Mouse (Mus musculus) monocyte, adult 59 days (primary cell): ENCODE results near the gene Ccna2. TPM values are rescaled to one million over a fixed set of nuclear protein-coding genes. Genes with fewer than 3 reads are reported as not detected.

Source experiments
- total RNA-seq, 2 experiments: library from RNA; stranded (reverse); gene quantifications; one replicate each; pipeline ENCODE4 v1.2.4; 2023

Gene Ccna2
- total RNA-seq, result 1 to 10 TPM; 1.5 to 1.9 TPM

GRCm38 (mm10) chr3:36571827-36572378 lies at the start of gene Ccna2:
Gene Ccna2 (minus strand): TSS chr3:36572150.

DNA sequence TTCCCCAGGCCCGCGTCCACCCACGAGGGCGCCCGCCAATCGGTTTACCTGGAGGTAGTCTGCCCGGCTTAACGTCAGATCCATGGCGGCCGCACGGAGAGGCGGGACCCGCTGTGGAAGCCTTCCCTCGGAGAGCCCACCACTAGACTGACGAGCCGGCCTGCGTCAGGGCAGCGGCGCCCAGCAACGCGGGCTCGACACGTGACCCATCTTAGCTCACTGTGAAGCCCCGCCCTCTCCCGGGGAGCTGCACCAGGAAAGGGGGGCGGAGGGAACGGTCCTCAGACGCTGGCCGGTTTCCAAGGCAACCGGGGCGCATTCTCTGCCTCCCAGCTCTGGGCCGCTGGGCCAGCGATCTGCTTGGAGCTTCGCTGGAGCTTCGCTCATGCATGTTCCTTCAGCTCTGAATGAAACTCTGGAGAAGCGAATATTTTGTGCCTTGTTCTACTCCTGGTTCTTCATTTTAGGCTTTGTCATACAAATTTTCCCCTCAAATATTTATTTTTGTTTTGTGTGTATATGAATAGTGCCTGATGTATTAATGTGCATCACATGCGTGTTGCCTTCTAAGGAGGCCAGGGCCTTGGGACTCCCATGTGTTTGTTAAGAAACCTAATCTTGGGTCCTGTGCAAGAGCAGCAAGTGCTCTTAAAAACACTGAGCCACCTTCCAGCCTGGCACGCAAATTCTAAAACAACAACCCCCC lies 41.4 kb upstream of the Ccna2 start, which contains the start of gene Bbs7:
Bbs7 (minus strand) TSS at position 276 of the 706 bp plus-strand sequence.

GRCm38 (mm10) chr3:36552406-36553047 lies 19.4 kb downstream of the Ccna2 start, which contains the start of gene Exosc9:
Gene Exosc9 (plus strand): TSS chr3:36552606.

DNA sequence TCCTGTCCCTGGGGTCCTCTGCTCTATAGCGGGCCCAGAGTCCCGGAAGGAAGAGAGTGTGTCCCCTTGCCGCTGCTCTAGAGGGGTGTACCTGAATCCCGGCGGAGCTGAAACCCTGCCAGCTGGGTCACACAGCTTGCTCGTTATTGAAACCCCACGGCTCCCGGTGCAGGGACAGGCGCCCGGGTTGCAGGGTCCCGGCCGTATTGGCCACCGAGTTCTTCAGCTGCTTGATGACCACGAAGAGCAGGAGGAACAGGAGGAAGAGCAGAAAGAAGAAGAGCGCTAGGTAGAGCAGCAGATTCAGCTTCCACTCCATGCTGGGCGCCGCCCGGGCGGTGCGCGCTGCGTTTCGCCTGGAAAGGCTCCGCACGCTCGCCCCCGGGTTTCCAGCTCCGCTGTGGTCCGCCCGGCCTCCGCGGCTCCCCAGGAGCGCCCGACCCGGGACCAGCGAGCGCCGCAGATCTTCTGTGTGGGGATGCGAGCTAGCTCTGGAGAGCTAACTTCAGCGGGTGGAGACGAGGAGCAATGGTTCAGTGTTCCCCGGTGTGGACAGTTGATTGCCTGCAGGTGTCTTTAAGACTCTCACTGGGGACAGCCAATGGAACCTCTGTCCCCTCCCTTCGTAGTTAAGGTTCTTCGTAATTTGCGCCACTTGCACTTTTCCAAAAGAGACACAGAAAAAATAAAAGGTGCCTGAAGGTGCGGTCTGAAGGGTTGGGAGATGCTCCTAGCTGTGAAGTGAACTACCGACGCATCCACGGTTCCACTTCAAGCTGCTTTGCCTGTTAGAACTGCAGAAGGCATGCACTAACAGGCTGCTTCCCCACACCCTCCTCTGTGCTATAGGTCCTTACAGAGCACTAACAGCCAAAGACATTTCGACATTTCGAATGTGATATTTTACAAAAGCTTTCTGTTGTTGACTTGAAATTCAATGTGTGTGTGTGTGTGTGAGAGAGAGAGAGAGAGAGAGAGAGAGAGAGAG lies 50.6 kb downstream of the Ccna2 start, which contains the start of gene Gm11549:
Gm11549 (minus strand) TSS at position 741 of the 988 bp plus-strand sequence.

Other genes starting within 250 kb of the Ccna2 start
- gene Anxa5, start 96.3 kb downstream of the Ccna2 start, total RNA-seq, result 100 to 1,000 TPM; 347 to 359 TPM
- not detected for gene 1810062G17Rik, start 96.2 kb downstream of the Ccna2 start, total RNA-seq
- not detected for gene Gm11549, start 50.3 kb downstream of the Ccna2 start, total RNA-seq
- gene Exosc9, start 19.5 kb downstream of the Ccna2 start, total RNA-seq, result 10 to 100 TPM; 18.7 to 21.6 TPM
- gene Bbs7, start 41.3 kb upstream of the Ccna2 start, total RNA-seq, result 1 to 10 TPM; 2.0 to 2.8 TPM
- gene Trpc3, start 118.0 kb upstream of the Ccna2 start, total RNA-seq, result under 1 TPM in 1 of 2 experiments, not detected in 1; 0.91 TPM